Mouse (Mus musculus) right cerebral cortex, postnatal 4 days (tissue): ENCODE results near the gene Slc22a22.
A peak's percentile ranks its signal among the peaks of the same experiment; 100 is the strongest.

Experiments
- DNase-seq: peaks from one replicate; pipeline ENCODE4 v3.0.0-alpha.2; 2022

Slc22a22 gene

GRCm38 (mm10) chr15:57477525-57477924, at the start of gene Slc22a22:
TSS of gene Slc22a22 (minus strand) at chr15:57477625.
- DNase-seq = no peak

- DNase-seq = no peak
Measured at GRCm38 (mm10) chr15:57523510-57524298, 46.3 kb upstream of the Slc22a22 start.

DNA sequence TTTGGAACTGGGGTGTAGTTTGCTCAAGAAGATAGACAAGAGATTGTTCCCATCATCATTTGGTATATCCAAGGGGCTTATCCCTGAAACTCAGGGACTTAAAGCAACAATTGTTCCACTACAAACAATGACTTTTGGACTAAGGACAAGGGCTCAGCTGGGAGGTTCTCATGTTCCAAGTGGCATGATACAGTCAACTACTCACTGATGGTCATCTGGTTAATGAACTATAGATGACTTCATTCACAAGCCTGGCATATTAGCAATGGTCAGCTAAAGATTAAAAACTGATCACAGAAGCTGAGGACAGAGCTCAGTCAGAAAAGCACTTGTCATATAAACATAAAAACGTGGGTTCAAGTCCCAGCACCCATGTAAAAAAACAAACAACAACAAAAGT, 44.7 kb upstream of the Slc22a22 start:
- DNase-seq = no peak

GRCm38 (mm10) chr15:57509185-57510172, 32.1 kb upstream of the Slc22a22 start:
- no peak for DNase-seq

GRCm38 (mm10) chr15:57508242-57509184, 31.1 kb upstream of the Slc22a22 start:
- peak; percentile 97 for DNase-seq

GRCm38 (mm10) chr15:57504126-57504705, 26.8 kb upstream of the Slc22a22 start:
- no peak for DNase-seq

- no peak for DNase-seq
Measured at GRCm38 (mm10) chr15:57503656-57504055, 26.2 kb upstream of the Slc22a22 start.

- no peak for DNase-seq
Measured at GRCm38 (mm10) chr15:57501559-57501958, 24.1 kb upstream of the Slc22a22 start.

DNA sequence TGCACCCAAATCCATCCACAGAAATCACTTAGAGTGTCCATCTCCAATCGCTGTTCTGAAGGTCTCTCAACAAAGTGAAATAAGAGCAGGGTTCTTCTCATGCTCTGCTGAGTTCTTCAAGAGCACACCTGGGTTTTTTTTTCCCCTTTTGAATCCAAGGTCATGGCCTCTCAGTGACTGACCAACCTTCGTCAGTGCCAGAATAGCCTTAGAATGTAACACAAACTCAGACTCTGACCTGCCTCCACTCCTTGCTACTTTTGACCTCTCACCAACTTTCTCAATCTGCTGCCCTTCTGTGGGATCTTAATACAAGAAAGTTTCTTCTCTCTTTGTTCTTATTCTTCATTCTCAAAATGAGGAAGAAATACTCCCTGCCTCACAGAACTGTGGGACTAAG, 18.7 kb upstream of the Slc22a22 start:
- DNase-seq = no peak

DNA sequence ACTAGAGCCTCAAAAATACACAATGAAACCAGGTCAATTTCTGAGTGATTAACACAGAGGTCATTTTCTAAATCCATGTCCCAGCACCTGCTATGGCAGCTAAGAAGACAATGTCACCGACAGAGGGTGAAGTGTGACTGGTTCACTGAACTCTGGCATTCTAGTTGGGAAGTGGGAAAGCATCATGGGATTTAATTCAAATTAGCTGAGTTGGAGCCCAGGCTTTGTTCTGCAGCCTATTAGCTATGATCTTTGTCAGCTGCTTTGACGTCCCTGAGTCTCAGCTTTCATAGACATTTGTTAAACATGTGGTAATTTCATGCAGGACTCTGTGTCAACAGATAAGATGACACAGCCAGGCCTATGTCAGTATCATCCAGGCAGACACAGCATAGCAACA, 5.1 kb upstream of the Slc22a22 start:
- DNase-seq = no peak

GRCm38 (mm10) chr15:57471648-57472047, 5.8 kb downstream of the Slc22a22 start:
- no peak for DNase-seq

DNA sequence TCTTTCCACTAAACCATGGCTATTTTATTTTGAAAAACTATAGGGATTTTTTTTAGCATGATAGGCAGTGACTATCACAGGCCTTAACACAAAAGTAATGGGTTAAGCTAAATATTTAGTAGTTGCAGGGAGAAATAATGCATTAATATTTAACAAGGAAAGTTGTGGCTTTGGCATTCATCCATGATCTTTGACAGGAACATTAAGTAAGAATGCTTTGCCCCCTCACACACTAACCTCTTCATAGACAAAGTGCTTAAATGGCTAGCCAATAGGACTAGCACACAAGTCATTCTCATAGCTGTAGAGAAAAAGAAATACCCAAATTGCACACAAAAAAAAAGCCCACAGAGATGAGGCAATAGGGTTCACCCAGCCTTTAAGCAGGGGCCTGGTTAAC, 11.4 kb downstream of the Slc22a22 start:
- no peak for DNase-seq

- no peak for DNase-seq
Measured at GRCm38 (mm10) chr15:57465061-57465460, 12.4 kb downstream of the Slc22a22 start.

DNA sequence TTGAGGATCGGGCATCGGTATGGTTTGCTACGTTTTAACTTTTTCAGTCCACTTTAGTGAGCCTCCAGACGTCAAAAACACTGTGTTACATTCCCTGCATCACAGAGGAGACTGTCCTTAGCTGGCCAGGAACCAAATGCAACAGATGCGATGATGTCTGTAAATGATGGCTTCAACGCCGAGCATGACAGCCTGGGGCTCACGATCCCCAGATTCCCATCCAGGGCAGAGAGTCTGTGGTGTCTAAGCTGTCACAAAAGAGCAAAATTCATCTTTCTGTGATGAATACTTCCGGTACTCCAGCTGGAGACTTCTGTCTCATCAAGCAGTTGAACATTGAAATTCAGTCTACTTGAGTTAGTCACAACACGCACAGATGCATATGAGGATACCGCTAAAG, 13.4 kb downstream of the Slc22a22 start:
- peak; percentile 26 for DNase-seq

DNA sequence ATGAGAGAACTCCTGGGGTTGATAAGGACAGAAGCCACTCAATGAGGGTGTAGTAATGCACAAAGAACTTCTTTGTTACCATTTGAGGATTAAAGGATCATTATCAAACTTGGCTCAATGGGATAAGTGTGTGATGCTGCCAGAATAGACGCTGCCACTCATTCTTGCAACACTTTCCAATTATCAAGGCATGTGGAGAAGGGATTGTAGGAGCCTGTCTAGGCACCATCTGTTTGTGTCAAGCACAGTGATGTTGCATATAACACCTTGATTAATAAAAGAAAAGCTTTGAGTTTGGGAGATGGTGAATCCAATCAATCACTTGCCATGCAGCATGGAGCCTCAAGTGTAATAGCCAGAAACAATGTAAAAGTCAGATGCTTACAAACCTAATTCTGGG, 16.1 kb downstream of the Slc22a22 start:
- DNase-seq = no peak

DNA sequence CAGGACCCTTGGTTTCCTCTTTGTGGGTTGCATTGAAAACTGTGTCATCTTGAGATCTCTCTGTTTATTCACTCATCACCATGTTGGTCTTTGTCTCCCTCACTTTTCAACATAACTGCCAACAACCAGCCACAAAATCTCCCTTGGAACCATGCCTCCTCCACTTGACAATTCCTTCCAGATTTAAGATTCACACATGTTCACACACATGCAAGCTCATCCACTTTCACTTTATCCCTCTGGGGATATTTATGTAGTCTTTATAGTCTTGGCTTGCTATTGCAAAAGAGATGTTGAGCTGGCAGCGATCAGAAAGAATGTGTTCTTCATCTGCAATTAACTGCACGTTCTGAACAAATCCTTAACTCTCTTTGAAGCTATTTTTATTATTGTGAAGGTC, 20.1 kb downstream of the Slc22a22 start:
- DNase-seq = no peak

- DNase-seq = no peak
Measured at GRCm38 (mm10) chr15:57434710-57435404, 42.6 kb downstream of the Slc22a22 start.

- no peak for DNase-seq
Measured at GRCm38 (mm10) chr15:57408498-57408897, 68.9 kb downstream of the Slc22a22 start.

GRCm38 (mm10) chr15:57398439-57399148, 78.8 kb downstream of the Slc22a22 start:
- no peak for DNase-seq

DNA sequence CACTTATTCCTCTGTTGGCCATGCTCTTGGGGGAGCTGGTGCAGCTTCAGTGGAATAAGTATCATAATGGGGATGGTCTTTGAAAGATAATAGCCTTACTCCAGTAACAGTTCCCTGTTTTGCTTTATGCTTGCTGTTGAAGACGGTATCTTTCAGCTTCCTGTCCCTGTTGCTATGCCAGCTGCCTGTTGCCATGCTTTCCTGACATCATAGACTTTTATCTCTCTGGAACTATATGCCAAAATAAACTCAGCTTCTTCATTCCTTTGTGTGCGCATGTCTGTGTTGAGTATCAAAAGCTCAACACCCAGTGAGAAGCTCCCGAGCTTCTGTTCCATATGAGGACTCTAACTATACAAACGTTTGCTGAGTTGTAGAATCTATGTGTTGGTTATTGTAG, 83.4 kb downstream of the Slc22a22 start:
- no peak for DNase-seq

- no peak for DNase-seq
Measured at GRCm38 (mm10) chr15:57380381-57380780, 97.0 kb downstream of the Slc22a22 start.
